Mouse (Mus musculus) hindbrain, embryonic 13.5 days (tissue): ENCODE data around the gene Dctpp1. TPM values are rescaled to one million over a fixed set of nuclear protein-coding genes. Genes with fewer than 3 reads are reported as not detected.
"Not testable (repeated sequence)": the region's sequence is repeated elsewhere in the genome, so short reads cannot be mapped to it uniquely, and the experiment has no call there.

ENCODE experiments used
- ATAC-seq: fragments of 200-750 bp; cut with Nextera tagmentation; 2 replicates; pipeline ENCODE4 v1.8.0; 2017; ENCODE audit warnings: moderate TSS enrichment; ENCODE audit not compliant: low FRiP score
- H3K27ac ChIP-seq: fragments of 300-500 bp; sonication (generic); 2 replicates; pipeline ENCODE4 v1.5.1; 2015; ENCODE audit warnings: inconsistent platforms, mild to moderate bottlenecking, moderate library complexity
- H3K27me3 ChIP-seq: fragments of 300-500 bp; sonication (generic); 2 replicates; pipeline ENCODE4 v1.6.1; 2015; ENCODE audit warnings: mild to moderate bottlenecking, inconsistent platforms
- H3K36me3 ChIP-seq: fragments of 300-500 bp; sonication (generic); 2 replicates; pipeline ENCODE4 v1.6.1; 2015; ENCODE audit warnings: mild to moderate bottlenecking, inconsistent platforms
- H3K4me1 ChIP-seq: fragments of 300-500 bp; sonication (generic); replicated peaks from 2 replicates; pipeline ENCODE4 v1.6.1; 2015; ENCODE audit warnings: inconsistent platforms
- H3K4me2 ChIP-seq: fragments of 300-500 bp; sonication (generic); 2 replicates; pipeline ENCODE4 v1.6.1; 2015; ENCODE audit warnings: inconsistent platforms, mild to moderate bottlenecking, moderate library complexity
- H3K4me3 ChIP-seq: fragments of 300-500 bp; sonication (generic); 2 replicates; pipeline ENCODE4 v1.5.1; 2015; ENCODE audit warnings: mild to moderate bottlenecking, inconsistent platforms
- H3K9ac ChIP-seq: fragments of 300-500 bp; sonication (generic); 2 replicates; pipeline ENCODE4 v1.6.1; 2015; ENCODE audit warnings: mild to moderate bottlenecking, inconsistent platforms
- H3K9me3 ChIP-seq: fragments of 300-500 bp; sonication (generic); 2 replicates; pipeline ENCODE4 v1.6.1; 2016; ENCODE audit warnings: inconsistent platforms
- WGBS: fragments of 180-500 bp; shearing (Covaris S2); methylation state at CpG from one replicate; pipeline ENCODE4 v1.1.7; 2015; 5-methylcytosine and 5-hydroxymethylcytosine counted together
- polyA plus RNA-seq: library from polyadenylated mRNA; unstranded; fragments of >200 nt; fragmentation: Nextera tagmentation; extraction: Ambion mirVana; gene quantifications from 2 replicates; pipeline ENCODE4 v1.2.1, GENCODE M21; 2015

Gene Dctpp1
- polyA plus RNA-seq, 1 experiment from 2014 or later, result 124 TPM

DNA sequence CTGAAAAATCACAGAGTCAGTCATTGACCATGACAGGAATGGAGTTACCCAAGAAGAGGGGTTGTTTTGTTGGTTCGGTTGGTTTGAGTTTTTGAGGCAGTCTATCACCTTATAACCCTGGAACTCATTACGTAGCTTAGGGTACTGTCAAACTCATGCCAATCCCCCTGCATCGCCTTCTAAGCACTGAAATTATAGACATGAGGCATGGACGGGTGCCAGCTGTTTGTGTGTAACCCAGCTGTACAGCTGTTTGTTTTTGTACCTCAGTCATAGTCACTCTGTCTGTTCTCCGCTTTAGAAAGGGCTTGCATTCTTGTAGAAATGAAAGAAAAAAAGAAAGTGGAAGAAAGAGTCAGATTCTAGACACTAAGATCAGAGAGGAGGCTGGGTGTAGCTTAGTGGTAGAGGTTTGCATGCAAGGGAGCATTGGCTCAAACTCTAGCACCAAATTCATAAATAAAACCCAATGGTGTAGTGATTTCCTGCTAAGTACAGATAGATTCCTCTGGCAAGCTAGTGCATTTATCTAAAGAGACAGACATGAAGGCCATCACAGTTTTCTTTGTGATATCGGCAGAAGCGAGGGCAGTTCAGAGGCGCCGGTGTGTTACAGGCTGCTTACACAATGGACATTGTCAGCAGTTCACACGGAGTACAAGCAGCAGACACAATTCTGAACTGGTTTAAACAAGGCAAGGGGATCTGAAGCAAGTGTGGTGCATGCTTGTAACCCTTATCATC, 1.9 kb upstream of the Dctpp1 start:
- WGBS, result 88% methylated on average over 10 of the region's 10 CpGs
- Histone ChIP-seq H3K27ac (no peak overlapping the region), H3K36me3 (no peaks in the 10 kb centered on the region), H3K4me3 (no peak overlapping the region), H3K9ac (no peak overlapping the region), H3K9me3 (no peaks in the 10 kb centered on the region), H3K27me3 (no peaks in the 10 kb centered on the region), H3K4me1 (peaks cover 18% of the 10 kb centered on the region), H3K4me2 (no peak overlapping the region)
- no peak for ATAC-seq

DNA sequence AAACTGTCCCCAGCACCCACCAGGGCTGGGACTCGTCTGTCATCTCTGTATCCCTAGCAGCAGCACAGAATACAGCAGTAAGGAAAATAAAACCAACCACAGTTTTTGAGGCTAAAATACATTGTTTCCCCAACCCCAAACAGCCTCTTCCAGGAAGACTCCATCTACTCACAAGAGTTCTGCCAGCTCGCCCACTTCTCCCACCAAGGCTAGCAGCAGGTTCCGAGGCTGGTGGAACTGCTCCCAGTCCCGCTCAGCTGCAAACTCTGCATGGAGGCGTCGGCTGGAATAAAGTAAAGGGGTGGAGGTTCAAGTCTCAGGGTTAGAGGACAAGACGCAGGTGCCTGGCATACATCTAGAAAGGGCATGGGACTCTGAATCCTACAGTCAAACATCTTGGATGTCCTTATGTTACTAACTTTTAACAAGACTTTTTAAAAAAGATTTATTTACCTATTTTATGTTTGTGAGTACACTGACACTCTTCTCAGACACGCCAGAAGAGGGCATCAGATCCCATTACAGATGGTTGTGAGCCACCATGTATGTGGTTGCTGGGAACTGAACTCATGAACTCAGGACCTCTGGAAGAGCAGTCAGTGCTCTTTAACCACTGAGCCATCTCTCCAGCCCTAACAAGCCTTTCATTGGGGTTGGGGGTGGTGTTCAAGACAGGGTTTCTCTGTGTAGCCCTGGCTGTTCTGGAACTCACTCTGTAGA, 1.2 kb downstream of the Dctpp1 start:
- Histone ChIP-seq H3K27me3 (no peaks in the 10 kb centered on the region), H3K9me3 (no peaks in the 10 kb centered on the region), H3K27ac (no peak overlapping the region), H3K36me3 (peaks cover 10% of the 10 kb centered on the region), H3K4me1 (peaks cover 28% of the 10 kb centered on the region), H3K4me3 (peak overlapping the region; percentile 65), H3K9ac (peak overlapping the region; percentile 84; the same call in 1 of the 2 replicates), H3K4me2 (peak overlapping the region; percentile 87)
- 73% methylated on average over 8 of the region's 8 CpGs for WGBS
- no peak for ATAC-seq

GRCm38 (mm10) chr7:127256518-127256917, 4.0 kb downstream of the Dctpp1 start:
- Histone ChIP-seq H3K27me3 (no peaks in the 10 kb centered on the region), H3K27ac (no peak overlapping the region), H3K4me3 (no peak overlapping the region), H3K9ac (no peak overlapping the region), H3K4me1 (peaks cover 33% of the 10 kb centered on the region), H3K36me3 (peaks cover 10% of the 10 kb centered on the region), H3K9me3 (no peaks in the 10 kb centered on the region), H3K4me2 (no peak overlapping the region)
- 92% methylated on average over 5 of the region's 5 CpGs for WGBS
- ATAC-seq, result no peak

DNA sequence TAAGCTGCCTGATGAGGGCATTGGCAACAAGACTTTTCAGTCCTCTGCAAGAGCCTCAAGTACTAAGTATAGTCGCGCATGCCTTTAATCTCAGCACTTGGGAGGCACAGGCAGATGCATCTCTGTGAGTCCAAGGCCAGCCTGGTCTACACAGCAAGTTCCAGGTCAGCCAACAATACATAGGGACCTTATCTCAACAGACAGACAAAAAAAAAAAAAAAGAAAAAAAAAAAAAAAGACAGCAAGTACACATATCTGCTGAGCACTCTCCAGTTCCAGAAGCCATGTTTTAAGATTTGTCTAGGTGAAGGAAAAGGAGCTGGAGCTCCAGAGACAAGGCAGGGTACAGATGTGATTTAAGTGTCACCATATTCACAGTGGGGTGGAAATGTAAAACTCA, 4.5 kb downstream of the Dctpp1 start:
- H3K36me3 ChIP-seq, result peaks cover 10% of the 10 kb centered on the region
- H3K9me3 ChIP-seq, result no peaks in the 10 kb centered on the region
- no peak overlapping the region for H3K27ac ChIP-seq
- H3K9ac ChIP-seq, result no peak overlapping the region
- WGBS, result 98% methylated on average over 2 of the region's 2 CpGs
- H3K4me2 ChIP-seq, result no peak overlapping the region
- H3K4me1 ChIP-seq, result peaks cover 30% of the 10 kb centered on the region
- no peak for ATAC-seq
- H3K27me3 ChIP-seq, result no peaks in the 10 kb centered on the region
- H3K4me3 ChIP-seq, result no peak overlapping the region

GRCm38 (mm10) chr7:127255008-127255407, 5.5 kb downstream of the Dctpp1 start:
- WGBS, result 32% methylated on average over 4 of the region's 4 CpGs
- Histone ChIP-seq H3K27me3 (no peaks in the 10 kb centered on the region), H3K9ac (peak overlapping the region; percentile 82), H3K36me3 (peaks cover 12% of the 10 kb centered on the region), H3K4me3 (peak overlapping the region; percentile 56), H3K9me3 (no peaks in the 10 kb centered on the region), H3K27ac (peak overlapping the region; percentile 94), H3K4me2 (peak overlapping the region; percentile 87), H3K4me1 (peaks cover 27% of the 10 kb centered on the region)
- no peak for ATAC-seq

DNA sequence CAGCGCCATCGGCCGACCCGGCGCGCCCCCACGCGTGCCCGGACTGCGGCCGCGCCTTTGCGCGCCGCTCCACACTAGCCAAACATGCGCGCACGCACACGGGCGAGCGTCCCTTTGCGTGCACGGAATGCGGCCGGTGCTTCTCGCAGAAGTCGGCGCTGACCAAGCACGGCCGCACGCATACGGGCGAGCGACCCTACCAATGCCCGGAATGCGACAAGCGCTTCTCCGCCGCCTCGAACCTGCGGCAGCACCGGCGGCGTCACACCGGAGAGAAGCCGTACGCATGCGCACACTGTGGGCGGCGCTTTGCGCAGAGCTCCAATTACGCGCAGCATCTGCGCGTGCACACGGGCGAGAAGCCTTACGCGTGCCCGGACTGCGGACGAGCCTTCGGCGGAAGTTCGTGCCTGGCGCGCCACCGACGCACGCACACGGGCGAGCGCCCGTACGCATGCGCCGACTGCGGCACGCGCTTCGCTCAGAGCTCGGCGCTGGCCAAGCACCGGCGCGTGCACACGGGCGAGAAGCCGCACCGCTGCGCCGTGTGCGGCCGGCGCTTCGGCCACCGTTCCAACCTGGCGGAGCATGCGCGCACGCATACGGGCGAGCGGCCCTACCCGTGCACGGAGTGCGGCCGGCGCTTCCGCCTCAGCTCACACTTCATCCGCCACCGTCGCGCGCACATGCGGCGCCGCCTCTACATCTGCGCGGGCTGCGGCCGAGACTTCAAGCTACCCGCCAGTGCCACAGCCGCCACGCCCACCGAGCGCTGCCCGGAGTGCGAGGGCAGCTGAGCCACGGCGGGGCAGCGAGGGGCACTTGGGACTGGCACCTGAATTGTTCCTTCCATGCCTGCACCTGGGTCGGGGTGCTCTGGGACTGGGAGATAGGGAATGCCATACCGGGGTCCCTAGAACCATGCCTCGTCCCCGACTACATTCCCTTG, 6.4 kb downstream of the Dctpp1 start:
- peaks cover 21% of the 10 kb centered on the region for H3K36me3 ChIP-seq
- WGBS, result under 1% methylated on average over 135 of the region's 136 CpGs
- H3K9ac ChIP-seq, result peak overlapping the region; percentile 82
- H3K9me3 ChIP-seq, result no peaks in the 10 kb centered on the region
- peak overlapping the region; percentile 87 for H3K4me2 ChIP-seq
- H3K27ac ChIP-seq, result peak overlapping the region; percentile 94
- ATAC-seq, result peak; percentile 96
- H3K4me1 ChIP-seq, result peaks cover 17% of the 10 kb centered on the region
- peak overlapping the region; percentile 56 for H3K4me3 ChIP-seq
- no peaks in the 10 kb centered on the region for H3K27me3 ChIP-seq

DNA sequence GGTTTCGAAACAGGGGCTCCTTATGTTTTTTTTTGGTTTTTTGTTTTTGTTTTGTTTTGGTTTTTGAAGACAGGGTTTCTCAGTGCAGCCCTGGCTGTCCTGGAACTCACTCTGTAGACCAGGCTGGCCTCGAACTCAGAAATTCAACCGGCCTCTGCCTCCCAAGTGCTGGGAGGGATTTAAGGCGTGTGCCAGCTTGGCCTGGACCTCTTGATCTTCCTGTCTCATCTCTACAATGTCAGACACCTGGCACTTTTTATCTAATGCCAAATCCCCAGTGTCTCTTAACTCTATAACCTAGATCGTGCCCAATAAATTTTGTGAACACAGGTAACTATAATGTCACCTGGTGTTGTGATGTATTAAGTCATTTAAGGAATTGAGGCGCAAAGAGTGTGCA, 7.2 kb downstream of the Dctpp1 start:
- H3K27me3 ChIP-seq, result no peaks in the 10 kb centered on the region
- peak overlapping the region; percentile 94 for H3K27ac ChIP-seq
- H3K9ac ChIP-seq, result peak overlapping the region; percentile 79
- H3K9me3 ChIP-seq, result no peaks in the 10 kb centered on the region
- peaks cover 15% of the 10 kb centered on the region for H3K4me1 ChIP-seq
- peak overlapping the region; percentile 87 for H3K4me2 ChIP-seq
- H3K36me3 ChIP-seq, result peaks cover 23% of the 10 kb centered on the region
- H3K4me3 ChIP-seq, result peak overlapping the region; percentile 56
- 84% methylated on average over 6 of the region's 6 CpGs for WGBS
- ATAC-seq, result no peak

GRCm38 (mm10) chr7:127252414-127252813, 8.1 kb downstream of the Dctpp1 start:
- 87% methylated on average over 2 of the region's 2 CpGs for WGBS
- Histone ChIP-seq H3K9ac (no peak overlapping the region), H3K4me3 (no peak overlapping the region), H3K36me3 (peaks cover 29% of the 10 kb centered on the region), H3K27ac (no peak overlapping the region), H3K27me3 (no peaks in the 10 kb centered on the region), H3K4me1 (peaks cover 15% of the 10 kb centered on the region), H3K9me3 (no peaks in the 10 kb centered on the region), H3K4me2 (no peak overlapping the region)
- no peak for ATAC-seq

GRCm38 (mm10) chr7:127250511-127250910, 10.0 kb downstream of the Dctpp1 start:
- not testable (repeated sequence) for H3K27ac ChIP-seq, H3K4me2 ChIP-seq, H3K27me3 ChIP-seq, ATAC-seq, H3K4me3 ChIP-seq, H3K9me3 ChIP-seq, H3K9ac ChIP-seq
- H3K4me1 ChIP-seq, result peaks cover 31% of the 10 kb centered on the region
- 93% methylated on average over 8 of the region's 8 CpGs for WGBS
- peaks cover 19% of the 10 kb centered on the region for H3K36me3 ChIP-seq

DNA sequence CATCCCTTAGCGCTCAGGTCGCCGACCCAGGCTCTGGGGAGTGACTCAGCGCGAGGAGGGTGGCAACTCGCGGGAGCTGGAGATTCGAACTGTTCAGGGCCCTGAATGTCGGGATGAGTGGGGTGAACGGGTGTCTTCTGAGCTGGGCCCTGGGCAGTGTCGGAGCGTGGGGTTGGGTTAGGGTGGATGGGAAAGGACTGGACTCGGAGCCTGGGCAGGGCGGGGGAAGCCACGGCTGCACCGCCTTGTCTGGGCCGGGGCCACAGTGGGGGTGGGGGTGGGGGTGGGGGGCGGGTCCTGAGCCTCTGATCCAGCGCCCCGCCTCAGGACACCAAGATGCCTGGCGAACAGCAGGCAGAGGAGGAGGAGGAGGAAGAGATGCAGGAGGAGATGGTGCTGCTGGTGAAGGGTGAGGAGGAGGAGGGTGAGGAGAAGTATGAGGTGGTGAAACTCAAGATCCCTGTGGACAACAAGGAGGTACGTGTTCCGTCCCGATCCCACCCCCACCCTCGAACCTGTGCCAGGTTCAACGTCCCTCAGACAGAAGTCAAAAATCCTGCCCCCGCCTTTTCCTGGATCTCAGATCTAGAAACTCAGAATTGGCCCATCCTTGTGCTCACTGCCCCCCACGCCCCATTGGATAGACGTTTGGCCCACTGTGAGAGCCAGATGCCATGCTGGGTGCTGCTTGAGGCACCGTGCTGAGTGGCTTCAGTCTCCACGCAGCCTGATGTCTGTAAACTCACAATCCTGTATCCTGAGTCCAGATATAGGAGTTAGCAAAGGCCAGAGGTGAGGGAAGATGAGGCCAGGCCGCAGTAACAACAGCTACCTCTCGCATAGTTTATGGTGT, 15.6 kb downstream of the Dctpp1 start:
- WGBS, result 13% methylated on average over 29 of the region's 33 CpGs
- H3K27ac ChIP-seq, result peak overlapping the region; percentile 86
- peak; percentile 81 for ATAC-seq
- H3K27me3 ChIP-seq, result no peaks in the 10 kb centered on the region
- no peaks in the 10 kb centered on the region for H3K9me3 ChIP-seq
- peak overlapping the region; percentile 94 for H3K9ac ChIP-seq
- peaks cover 20% of the 10 kb centered on the region for H3K36me3 ChIP-seq
- peaks cover 31% of the 10 kb centered on the region for H3K4me1 ChIP-seq
- H3K4me3 ChIP-seq, result peak overlapping the region; percentile 78
- H3K4me2 ChIP-seq, result peak overlapping the region; percentile 82

GRCm38 (mm10) chr7:127243870-127244657, 16.4 kb downstream of the Dctpp1 start, which contains the start of gene Zfp771:
Gene Zfp771 (plus strand): TSS chr7:127244274.
- no peaks in the 10 kb centered on the region for H3K27me3 ChIP-seq
- no peaks in the 10 kb centered on the region for H3K9me3 ChIP-seq
- H3K4me2 ChIP-seq, result peak within 1 kb of the TSS; percentile 82
- peaks cover 31% of the 10 kb centered on the region for H3K4me1 ChIP-seq
- peak within 1 kb of the TSS; percentile 94 for H3K9ac ChIP-seq
- H3K36me3 ChIP-seq, result peaks cover 16% of the 10 kb centered on the region
- H3K27ac ChIP-seq, result peak within 1 kb of the TSS; percentile 86
- WGBS, result 1% methylated on average over 53 of the region's 56 CpGs
- peak within 1 kb of the TSS; percentile 78 for H3K4me3 ChIP-seq
- peak; percentile 93 for ATAC-seq
